In genomic region chr2:70133281-70133680, GRCm38 (mm10) we compare ENCODE assay signal across 20 mouse cellular contexts.
DNase-seq lines count a peak whose midpoint lies in the region; ATAC-seq and TF ChIP-seq lines count a peak whose summit lies in the region.
"Had no signal": no experiment of that assay in that cellular context is flagged by ENCODE, and none has a peak within 500 bp of the region (broad histone marks: within the 10 kb centered on the region; RNA-seq: fewer than 3 reads in every experiment).

No protein-coding gene starts in this region.

- H3K4me2 ChIP-seq in forebrain, embryonic 14.5 days (ENCODE audit: low read length): no peak overlapping the region
- H3K4me2 ChIP-seq in forebrain, embryonic 11.5 days (ENCODE audit: low read depth, low read length, severe bottlenecking): no peak overlapping the region
- H3K4me2 ChIP-seq in midbrain, postnatal 0 days (ENCODE audit: low read depth, low read length, poor library complexity, severe bottlenecking): no peak overlapping the region
- H3K4me2 ChIP-seq: embryonic facial prominence, embryonic 15.5 days; heart, embryonic 11.5 days; heart, embryonic 15.5 days; hindbrain, embryonic 15.5 days had no signal

- no peaks in the 10 kb centered on the region for H3K9me3 ChIP-seq in forebrain, embryonic 14.5 days (replicated peaks; ENCODE audit: control insufficient read depth, low read length)
- H3K9me3 ChIP-seq in forebrain, embryonic 11.5 days (ENCODE audit: control insufficient read depth, low read length): no peaks in the 10 kb centered on the region
- no peaks in the 10 kb centered on the region for H3K9me3 ChIP-seq in midbrain, postnatal 0 days (ENCODE audit: low read length)
- H3K9me3 ChIP-seq in midbrain, embryonic 10.5 days (replicated peaks): no peaks in the 10 kb centered on the region
- H3K9me3 ChIP-seq: embryonic facial prominence, embryonic 15.5 days; forebrain, embryonic 10.5 days; heart, embryonic 15.5 days; hindbrain, embryonic 15.5 days had no signal

- no peaks in the 10 kb centered on the region for H3K36me3 ChIP-seq in forebrain, embryonic 14.5 days (ENCODE audit: control insufficient read depth, insufficient read depth, low read length)
- H3K36me3 ChIP-seq in forebrain, embryonic 11.5 days (ENCODE audit: control insufficient read depth, insufficient read depth, low read length): no peaks in the 10 kb centered on the region
- H3K36me3 ChIP-seq in midbrain, postnatal 0 days (ENCODE audit: insufficient read depth, low read length): no peaks in the 10 kb centered on the region
- H3K36me3 ChIP-seq in midbrain, embryonic 10.5 days: no peaks in the 10 kb centered on the region
- H3K36me3 ChIP-seq: embryonic facial prominence, embryonic 15.5 days; forebrain, embryonic 10.5 days; heart, embryonic 15.5 days; hindbrain, embryonic 15.5 days had no signal

- no peak for TF ChIP-seq CTCF in midbrain, postnatal 0 days (IDR thresholded peaks at IDR 0.05)

- H3K9ac ChIP-seq in forebrain, embryonic 14.5 days (ENCODE audit: low read length): no peak overlapping the region
- no peak overlapping the region for H3K9ac ChIP-seq in forebrain, embryonic 11.5 days (ENCODE audit: low read length)
- no peak overlapping the region for H3K9ac ChIP-seq in midbrain, postnatal 0 days (replicated peaks; ENCODE audit: low read length, poor library complexity, severe bottlenecking)
- H3K9ac ChIP-seq: embryonic facial prominence, embryonic 15.5 days; heart, embryonic 15.5 days; hindbrain, embryonic 15.5 days had no signal

- H3K4me1 ChIP-seq in forebrain, embryonic 14.5 days (ENCODE audit: control insufficient read depth, insufficient read depth, low read length): peaks cover 13% of the 10 kb centered on the region
- H3K4me1 ChIP-seq in forebrain, embryonic 11.5 days (replicated peaks; ENCODE audit: control insufficient read depth, insufficient read depth, low read length): peaks cover 1% of the 10 kb centered on the region; the same call in 1 of the 2 replicates
- no peaks in the 10 kb centered on the region for H3K4me1 ChIP-seq in midbrain, postnatal 0 days (ENCODE audit: insufficient read depth, low read length)
- peaks cover 5% of the 10 kb centered on the region; the same call in 1 of the 2 replicates for H3K4me1 ChIP-seq in midbrain, embryonic 10.5 days
- H3K4me1 ChIP-seq: embryonic facial prominence, embryonic 15.5 days had no signal

- DNase-seq in forebrain, embryonic 14.5 days (ENCODE audit: low spot score): peak; percentile 8
- DNase-seq in forebrain, embryonic 11.5 days (ENCODE audit: low spot score): no peak
- DNase-seq in midbrain, postnatal 0 days (ENCODE audit: low spot score): peak; percentile 61
- no peak for DNase-seq in midbrain, embryonic 10.5 days (ENCODE audit: low spot score)
- DNase-seq in cerebellum, postnatal 25 days: peak; percentile 27 to 31
- DNase-seq in kidney, postnatal 36 days: no peak
- DNase-seq: adrenal gland, adult 2 months; adrenal gland, postnatal 25 days; embryo, embryonic 11 days; gastrocnemius, postnatal 10 days; heart, adult 2 months; heart, postnatal 14 days; kidney, adult 11 months had no signal

- H3K4me3 ChIP-seq in forebrain, embryonic 14.5 days (ENCODE audit: low read depth, low read length): no peak overlapping the region
- no peak overlapping the region for H3K4me3 ChIP-seq in forebrain, embryonic 11.5 days (ENCODE audit: low read depth, low read length)
- H3K4me3 ChIP-seq in midbrain, postnatal 0 days (ENCODE audit: low read depth, low read length): no peak overlapping the region
- H3K4me3 ChIP-seq in midbrain, embryonic 10.5 days: no peak overlapping the region
- H3K4me3 ChIP-seq: embryonic facial prominence, embryonic 15.5 days; erythroblast, embryonic 14.5 days; forebrain, embryonic 10.5 days; heart, adult 2 months; heart, embryonic 15.5 days; hindbrain, embryonic 15.5 days had no signal

- no peaks in the 10 kb centered on the region for H3K27me3 ChIP-seq in forebrain, embryonic 14.5 days (replicated peaks; ENCODE audit: control insufficient read depth, insufficient read depth, low read length)
- peaks cover 2% of the 10 kb centered on the region; the same call in 1 of the 2 replicates for H3K27me3 ChIP-seq in forebrain, embryonic 11.5 days (ENCODE audit: control insufficient read depth, insufficient read depth, low read length)
- no peaks in the 10 kb centered on the region for H3K27me3 ChIP-seq in midbrain, postnatal 0 days (ENCODE audit: insufficient read depth, low read length)
- H3K27me3 ChIP-seq in midbrain, embryonic 10.5 days (ENCODE audit: low read depth, poor library complexity, severe bottlenecking): peaks cover 48% of the 10 kb centered on the region
- H3K27me3 ChIP-seq: embryonic facial prominence, embryonic 15.5 days; hindbrain, embryonic 15.5 days had no signal

- 69% methylated on average over 4 of the region's 4 CpGs for WGBS in forebrain, embryonic 14.5 days
- 77% methylated on average over 4 of the region's 4 CpGs for WGBS in forebrain, embryonic 11.5 days
- WGBS in midbrain, postnatal 0 days: 75% methylated on average over 4 of the region's 4 CpGs
- WGBS in midbrain, embryonic 10.5 days: 86% methylated on average over 4 of the region's 4 CpGs

- no peak overlapping the region for H3K27ac ChIP-seq in forebrain, embryonic 14.5 days (ENCODE audit: low read depth, low read length)
- no peak overlapping the region for H3K27ac ChIP-seq in forebrain, embryonic 11.5 days (ENCODE audit: low read depth, low read length)
- no peak overlapping the region for H3K27ac ChIP-seq in midbrain, postnatal 0 days (ENCODE audit: low read depth, low read length)
- no peak overlapping the region for H3K27ac ChIP-seq in midbrain, embryonic 10.5 days (replicated peaks)
- H3K27ac ChIP-seq: embryonic facial prominence, embryonic 15.5 days; forebrain, embryonic 10.5 days; heart, adult 2 months; heart, embryonic 15.5 days; hindbrain, embryonic 15.5 days had no signal

- no peak for ATAC-seq in forebrain, embryonic 14.5 days
- ATAC-seq in forebrain, embryonic 11.5 days (replicated peaks; ENCODE audit: low FRiP score): no peak
- ATAC-seq in midbrain, postnatal 0 days (ENCODE audit: low FRiP score): no peak
- ATAC-seq: forebrain, embryonic 16.5 days had no signal

Comparison
In these comparisons a context has a peak if more than half of its experiments do, and no peak if none do; other contexts are left out.
1. DNase-seq: peak in forebrain, embryonic 14.5 days (single experiment), midbrain, postnatal 0 days (single experiment) and cerebellum, postnatal 25 days (2 of 2); none in forebrain, embryonic 11.5 days (single experiment), midbrain, embryonic 10.5 days (single experiment) and kidney, postnatal 36 days (0 of 2).